ENCODE assay signal across 9 mouse cellular contexts in the genomic region with DNA sequence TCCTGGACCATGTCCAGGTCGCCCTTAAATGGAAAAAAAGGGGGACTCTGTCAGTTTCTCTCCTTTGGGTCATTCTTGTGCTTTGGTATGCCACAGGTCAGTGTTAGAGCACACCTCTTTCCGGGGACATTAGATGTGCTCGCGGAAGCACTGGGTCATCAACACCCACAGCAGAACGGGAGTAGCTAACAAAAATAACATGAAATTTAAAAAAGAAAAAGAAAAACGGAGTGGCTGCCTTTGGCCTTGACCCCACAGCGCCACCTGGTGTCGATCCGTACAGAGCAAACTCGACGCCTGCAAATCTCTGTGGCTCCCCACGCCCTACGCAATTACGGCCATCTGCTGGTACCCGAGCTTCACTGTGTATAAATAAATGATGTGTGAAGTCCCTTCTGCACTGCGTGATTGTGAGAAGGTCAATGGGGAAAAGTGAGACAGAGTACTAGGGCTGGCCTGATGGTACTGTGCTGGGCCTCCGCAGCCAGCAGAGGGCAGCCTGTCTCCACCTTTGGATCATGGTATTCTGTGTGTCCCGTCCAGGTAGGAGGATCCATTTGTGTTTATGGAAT.
DNase-seq lines count a peak whose midpoint lies in the region; ATAC-seq and TF ChIP-seq lines count a peak whose summit lies in the region.
"Had no signal": no experiment of that assay in that cellular context is flagged by ENCODE, and none has a peak within 500 bp of the region (broad histone marks: within the 10 kb centered on the region; RNA-seq: fewer than 3 reads in every experiment).

No protein-coding gene starts in this region.

- no peaks in the 10 kb centered on the region for H3K36me3 ChIP-seq in heart, embryonic 10.5 days
- H3K36me3 ChIP-seq in kidney, embryonic 14.5 days (ENCODE audit: control insufficient read depth, insufficient read depth, low read length) = no peaks in the 10 kb centered on the region
- no peaks in the 10 kb centered on the region for H3K36me3 ChIP-seq in limb, embryonic 13.5 days
- H3K36me3 ChIP-seq in midbrain, embryonic 15.5 days (replicated peaks) = no peaks in the 10 kb centered on the region
- H3K36me3 ChIP-seq in stomach, embryonic 15.5 days = no peaks in the 10 kb centered on the region

- H3K4me2 ChIP-seq in kidney, embryonic 14.5 days (replicated peaks; ENCODE audit: low read depth, low read length) = peak overlapping the region; percentile 20; the same call in 1 of the 2 replicates
- peak overlapping the region; percentile 52 for H3K4me2 ChIP-seq in limb, embryonic 13.5 days (replicated peaks)
- peak overlapping the region; percentile 38 for H3K4me2 ChIP-seq in midbrain, embryonic 15.5 days
- peak overlapping the region; percentile 52 for H3K4me2 ChIP-seq in stomach, embryonic 15.5 days

- H3K9ac ChIP-seq in kidney, embryonic 14.5 days (ENCODE audit: low read depth, low read length) = no peak overlapping the region; the same call in 1 of the 2 replicates
- H3K9ac ChIP-seq in limb, embryonic 13.5 days = no peak overlapping the region
- no peak overlapping the region for H3K9ac ChIP-seq in midbrain, embryonic 15.5 days
- no peak overlapping the region for H3K9ac ChIP-seq in stomach, embryonic 15.5 days

- TF ChIP-seq CTCF in cortical plate, adult 2 months (IDR thresholded peaks at IDR 0.05; ENCODE audit: extremely low read depth, insufficient read depth, low read length) = peak; percentile 52

- no peaks in the 10 kb centered on the region for H3K27me3 ChIP-seq in heart, embryonic 10.5 days (ENCODE audit: insufficient read depth, poor library complexity, severe bottlenecking)
- H3K27me3 ChIP-seq in kidney, embryonic 14.5 days (ENCODE audit: control insufficient read depth, insufficient read depth, low read length) = no peaks in the 10 kb centered on the region
- no peaks in the 10 kb centered on the region for H3K27me3 ChIP-seq in limb, embryonic 13.5 days
- H3K27me3 ChIP-seq in midbrain, embryonic 15.5 days (replicated peaks) = no peaks in the 10 kb centered on the region
- H3K27me3 ChIP-seq in stomach, embryonic 15.5 days (replicated peaks) = no peaks in the 10 kb centered on the region

- H3K4me3 ChIP-seq in cortical plate, adult 2 months (ENCODE audit: insufficient read depth, low read length) = no peak overlapping the region
- H3K4me3 ChIP-seq in heart, embryonic 10.5 days = peak overlapping the region; percentile 48
- peak overlapping the region; percentile 5; the same call in 1 of the 2 replicates for H3K4me3 ChIP-seq in kidney, embryonic 14.5 days (ENCODE audit: low read length)
- peak overlapping the region; percentile 24 for H3K4me3 ChIP-seq in limb, embryonic 13.5 days
- 0 out of 2 replicates have a peak overlapping the region, but pooled peaks have one; percentile 10 for H3K4me3 ChIP-seq in midbrain, embryonic 15.5 days
- H3K4me3 ChIP-seq in stomach, embryonic 15.5 days (replicated peaks) = peak overlapping the region; percentile 23; the same call in 1 of the 2 replicates
- H3K4me3 ChIP-seq: erythroblast, embryonic 14.5 days had no signal

- 9% methylated on average over 18 of the region's 18 CpGs for WGBS in heart, embryonic 10.5 days
- 13% methylated on average over 18 of the region's 18 CpGs for WGBS in kidney, embryonic 14.5 days
- 11% methylated on average over 18 of the region's 18 CpGs for WGBS in limb, embryonic 13.5 days
- WGBS in midbrain, embryonic 15.5 days = 12% methylated on average over 18 of the region's 18 CpGs
- 16% methylated on average over 18 of the region's 18 CpGs for WGBS in stomach, embryonic 15.5 days

- peak; percentile 96 for ATAC-seq in kidney, embryonic 14.5 days (ENCODE audit: low FRiP score, low TSS enrichment)
- ATAC-seq in limb, embryonic 13.5 days (ENCODE audit: low FRiP score, low read depth) = peak; percentile 87
- peak; percentile 97 for ATAC-seq in midbrain, embryonic 15.5 days (replicated peaks)
- ATAC-seq in stomach, embryonic 15.5 days (ENCODE audit: insufficient read depth, low FRiP score, low read depth) = peak; percentile 84

- no peak for TF ChIP-seq POLR2A in cortical plate, adult 2 months (IDR thresholded peaks at IDR 0.05; ENCODE audit: extremely low read depth, insufficient read depth, low read length)

- no peaks in the 10 kb centered on the region for H3K4me1 ChIP-seq in cortical plate, adult 2 months (ENCODE audit: control insufficient read depth, insufficient read depth, low read length)
- H3K4me1 ChIP-seq in heart, embryonic 10.5 days = no peaks in the 10 kb centered on the region
- H3K4me1 ChIP-seq in kidney, embryonic 14.5 days (ENCODE audit: control insufficient read depth, insufficient read depth, low read length) = no peaks in the 10 kb centered on the region
- no peaks in the 10 kb centered on the region for H3K4me1 ChIP-seq in limb, embryonic 13.5 days
- H3K4me1 ChIP-seq in midbrain, embryonic 15.5 days = no peaks in the 10 kb centered on the region
- H3K4me1 ChIP-seq in stomach, embryonic 15.5 days = no peaks in the 10 kb centered on the region

- H3K9me3 ChIP-seq in heart, embryonic 10.5 days = no peaks in the 10 kb centered on the region
- no peaks in the 10 kb centered on the region for H3K9me3 ChIP-seq in kidney, embryonic 14.5 days (ENCODE audit: control insufficient read depth, low read length)
- H3K9me3 ChIP-seq in limb, embryonic 13.5 days = no peaks in the 10 kb centered on the region
- no peaks in the 10 kb centered on the region for H3K9me3 ChIP-seq in midbrain, embryonic 15.5 days
- no peaks in the 10 kb centered on the region for H3K9me3 ChIP-seq in stomach, embryonic 15.5 days

- no peak overlapping the region for H3K27ac ChIP-seq in cortical plate, adult 2 months (ENCODE audit: insufficient read depth, low read length)
- no peak overlapping the region for H3K27ac ChIP-seq in heart, embryonic 10.5 days
- no peak overlapping the region for H3K27ac ChIP-seq in kidney, embryonic 14.5 days (ENCODE audit: low read depth, low read length)
- no peak overlapping the region for H3K27ac ChIP-seq in limb, embryonic 13.5 days
- no peak overlapping the region for H3K27ac ChIP-seq in midbrain, embryonic 15.5 days
- no peak overlapping the region for H3K27ac ChIP-seq in stomach, embryonic 15.5 days

- DNase-seq in ovary, postnatal 10 days (ENCODE audit: low spot score) = peak; percentile 22
- no peak for DNase-seq in ovary, adult 18-20 months (ENCODE audit: low spot score)
- peak; percentile 81 for DNase-seq in heart, embryonic 10.5 days (ENCODE audit: low spot score)
